In the genomic region with DNA sequence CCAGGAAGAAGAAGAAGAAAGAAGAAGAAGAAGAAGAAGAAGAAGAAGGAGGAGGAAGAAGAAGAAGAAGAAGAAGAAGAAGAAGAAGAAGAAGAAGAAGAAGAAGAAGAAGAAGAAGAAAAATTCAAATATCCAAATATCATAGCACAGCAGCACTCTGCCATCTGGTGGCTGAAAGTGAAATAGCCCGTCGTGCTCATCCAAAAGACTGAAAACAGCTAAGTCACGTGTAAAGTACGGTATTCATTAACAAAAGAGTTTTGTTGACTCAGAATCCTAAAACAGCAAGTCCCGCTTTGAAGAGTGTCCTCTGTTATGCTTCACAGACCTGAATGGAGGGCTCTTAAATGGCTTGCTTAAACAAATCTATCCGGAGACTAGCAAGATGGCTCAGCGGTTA, we compare ENCODE assay signal across 8 mouse cellular contexts.
DNase-seq lines count a peak whose midpoint lies in the region; ATAC-seq lines count a peak whose summit lies in the region.

No protein-coding gene starts in this region.

- WGBS in intestine, embryonic 16.5 days: 16% methylated on average over 7 of the region's 7 CpGs
- 23% methylated on average over 7 of the region's 7 CpGs for WGBS in limb, embryonic 11.5 days
- whole genome bisulfite sequencing in midbrain, embryonic 13.5 days: 14% methylated on average over 7 of the region's 7 CpGs

- peaks cover 34% of the 10 kb centered on the region for H3K4me1 ChIP-seq in megakaryocyte, embryonic 14.5 days
- 0 out of 2 replicates have a peak, but pooled peaks cover 5% of the 10 kb centered on the region for H3K4me1 ChIP-seq in intestine, embryonic 16.5 days (ENCODE audit: control insufficient read depth, insufficient read depth, low read length)
- H3K4me1 ChIP-seq in limb, embryonic 11.5 days (ENCODE audit: control insufficient read depth, insufficient read depth, low read length): no peaks in the 10 kb centered on the region
- H3K4me1 ChIP-seq in midbrain, embryonic 13.5 days (replicated peaks): 0 out of 2 replicates have a peak, but pooled peaks cover 7% of the 10 kb centered on the region

- H3K36me3 ChIP-seq in megakaryocyte, embryonic 14.5 days (replicated peaks; ENCODE audit: low read length): no peaks in the 10 kb centered on the region
- H3K36me3 ChIP-seq in intestine, embryonic 16.5 days (ENCODE audit: control insufficient read depth, insufficient read depth, low read length): no peaks in the 10 kb centered on the region
- H3K36me3 ChIP-seq in limb, embryonic 11.5 days (ENCODE audit: control insufficient read depth, insufficient read depth, low read length): no peaks in the 10 kb centered on the region
- no peaks in the 10 kb centered on the region for H3K36me3 ChIP-seq in midbrain, embryonic 13.5 days

- no peaks in the 10 kb centered on the region for H3K9me3 ChIP-seq in megakaryocyte, embryonic 14.5 days
- no peaks in the 10 kb centered on the region for H3K9me3 ChIP-seq in intestine, embryonic 16.5 days (ENCODE audit: control insufficient read depth, low read length)
- no peaks in the 10 kb centered on the region for H3K9me3 ChIP-seq in limb, embryonic 11.5 days (ENCODE audit: control insufficient read depth, low read length)
- no peaks in the 10 kb centered on the region for H3K9me3 ChIP-seq in midbrain, embryonic 13.5 days

- H3K9ac ChIP-seq in intestine, embryonic 16.5 days (ENCODE audit: low read depth, low read length): no peak overlapping the region
- H3K9ac ChIP-seq in limb, embryonic 11.5 days (ENCODE audit: low read length): no peak overlapping the region
- no peak overlapping the region for H3K9ac ChIP-seq in midbrain, embryonic 13.5 days (replicated peaks)

- DNase-seq in c-Kit-positive CD71-positive TER-119-negative erythroid progenitor cells, embryonic 14.5 days (ENCODE audit: low read depth): peak; percentile 21
- peak; percentile 66 for DNase-seq in forelimb bud, embryonic 11.5 days (ENCODE audit: low read depth, low spot score)
- DNase-seq in limb, embryonic 11.5 days (ENCODE audit: low spot score): peak; percentile 68
- peak; percentile 19 for DNase-seq in telencephalon, adult 2 months (ENCODE audit: low read depth, low spot score)

- H3K27ac ChIP-seq in intestine, embryonic 16.5 days (ENCODE audit: low read length): no peak overlapping the region
- H3K27ac ChIP-seq in limb, embryonic 11.5 days (replicated peaks; ENCODE audit: low read depth, low read length): no peak overlapping the region
- H3K27ac ChIP-seq in midbrain, embryonic 13.5 days: no peak overlapping the region

- ATAC-seq in megakaryocyte, adult 5-6 weeks (ENCODE audit: poor library complexity, severe bottlenecking): no peak
- ATAC-seq in intestine, embryonic 16.5 days: no peak
- no peak for ATAC-seq in limb, embryonic 11.5 days (ENCODE audit: insufficient number of reproducible peaks, low FRiP score, low TSS enrichment, low read depth)
- no peak for ATAC-seq in midbrain, embryonic 13.5 days

- peak overlapping the region; percentile 72 for H3K4me3 ChIP-seq in megakaryocyte, embryonic 14.5 days (replicated peaks)
- H3K4me3 ChIP-seq in intestine, embryonic 16.5 days (ENCODE audit: low read length): no peak overlapping the region
- H3K4me3 ChIP-seq in limb, embryonic 11.5 days (ENCODE audit: low read depth, low read length): no peak overlapping the region
- no peak overlapping the region for H3K4me3 ChIP-seq in midbrain, embryonic 13.5 days (replicated peaks)

- H3K27me3 ChIP-seq in megakaryocyte, embryonic 14.5 days (replicated peaks): peaks cover 7% of the 10 kb centered on the region
- no peaks in the 10 kb centered on the region for H3K27me3 ChIP-seq in intestine, embryonic 16.5 days (replicated peaks; ENCODE audit: control insufficient read depth, insufficient read depth, low read length)
- no peaks in the 10 kb centered on the region for H3K27me3 ChIP-seq in limb, embryonic 11.5 days (ENCODE audit: control insufficient read depth, insufficient read depth, low read length)
- peaks cover 7% of the 10 kb centered on the region; the same call in 1 of the 2 replicates for H3K27me3 ChIP-seq in midbrain, embryonic 13.5 days

- peak overlapping the region; percentile 24; the same call in 1 of the 2 replicates for H3K4me2 ChIP-seq in intestine, embryonic 16.5 days (ENCODE audit: low read depth, low read length)
- no peak overlapping the region for H3K4me2 ChIP-seq in limb, embryonic 11.5 days (ENCODE audit: low read depth, severe bottlenecking)
- H3K4me2 ChIP-seq in midbrain, embryonic 13.5 days (replicated peaks): 0 out of 2 replicates have a peak overlapping the region, but pooled peaks have one; percentile 7
